Mouse (Mus musculus) frontal cortex, postnatal 14 days (tissue): ENCODE data around the gene Lmo4.

ENCODE experiments used
- DNase-seq, 2 experiments: peaks; one replicate each; pipeline ENCODE4 v3.0.0; 2022; ENCODE audit warnings: low spot score in 2 of 2

The Lmo4 gene

DNA sequence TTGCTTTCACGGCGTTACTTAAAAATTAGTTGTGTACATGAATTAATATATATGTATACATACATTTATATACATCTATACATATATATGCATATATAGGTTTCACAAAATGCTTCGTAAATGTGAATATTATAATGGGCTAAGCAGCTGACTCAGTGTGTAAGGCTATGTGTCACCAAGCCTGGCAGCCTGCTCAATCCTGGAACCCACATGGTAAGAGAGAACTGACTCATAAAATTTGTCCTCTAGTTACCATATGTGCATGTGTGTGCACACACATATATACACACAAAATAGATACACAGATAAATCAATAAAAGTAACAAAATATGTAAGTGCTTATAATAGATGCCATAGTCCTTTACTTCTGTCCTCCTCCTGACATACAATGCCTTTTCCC lies 56.8 kb downstream of the Lmo4 start:
- no peak for DNase-seq

DNA sequence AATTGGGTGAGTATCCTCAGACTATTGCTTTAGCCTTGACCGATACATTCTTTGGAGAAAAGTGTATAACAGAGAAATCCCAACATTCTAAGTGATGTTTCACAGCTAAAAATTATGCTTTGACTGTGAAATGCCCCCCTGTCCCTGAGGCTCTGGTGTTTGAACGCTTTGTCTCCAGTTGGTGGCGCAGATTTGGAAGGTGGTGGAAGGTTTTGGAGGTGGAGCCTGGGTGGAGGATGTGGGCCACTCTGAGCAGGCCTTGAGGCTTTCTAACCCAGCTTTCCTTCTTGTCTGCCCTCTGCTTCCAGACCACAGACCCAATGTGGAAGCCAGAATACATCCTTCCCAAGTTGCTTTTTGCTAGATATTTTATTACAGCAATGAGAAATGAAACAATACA lies 57.8 kb downstream of the Lmo4 start:
- no peak for DNase-seq

DNA sequence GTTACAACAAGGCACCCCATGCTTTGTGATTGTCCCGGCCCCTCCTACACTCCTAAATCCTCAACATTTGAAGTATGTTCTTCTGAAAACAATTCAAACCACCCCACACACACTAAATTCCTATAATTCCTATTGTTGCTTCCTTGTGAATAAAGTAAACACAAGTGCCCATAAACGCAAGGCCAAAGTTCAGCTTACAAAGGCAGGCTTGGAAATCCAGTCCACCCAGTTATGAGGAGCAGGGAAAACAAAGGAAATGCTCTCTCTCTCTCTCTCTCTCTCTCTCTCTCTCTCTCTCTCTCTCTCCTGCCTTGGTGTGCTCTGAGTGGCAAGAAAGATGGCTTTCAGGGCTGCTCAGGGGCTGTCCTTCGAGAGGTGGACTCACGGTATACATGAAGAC lies 61.0 kb downstream of the Lmo4 start:
- no peak for DNase-seq

DNA sequence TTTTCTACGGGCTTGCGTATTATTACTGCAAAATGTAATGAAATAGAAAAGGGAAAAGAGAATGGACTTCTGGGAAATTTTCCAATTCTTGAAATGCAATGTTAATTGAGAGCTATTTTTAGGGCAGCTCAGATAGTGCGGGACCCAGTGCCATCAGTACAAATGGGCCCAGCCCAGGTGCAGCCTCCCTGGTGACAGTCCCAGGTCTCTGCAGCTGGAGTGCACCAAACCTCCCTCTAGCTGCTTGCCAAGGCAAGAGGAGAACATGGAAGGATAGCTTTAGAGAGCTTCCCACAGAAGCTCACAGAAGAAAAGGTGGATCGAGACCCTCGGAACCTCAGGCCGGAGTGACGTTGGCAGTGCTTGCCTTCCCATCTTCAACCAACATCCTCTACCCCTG lies 62.1 kb downstream of the Lmo4 start:
- DNase-seq, result no peak

DNA sequence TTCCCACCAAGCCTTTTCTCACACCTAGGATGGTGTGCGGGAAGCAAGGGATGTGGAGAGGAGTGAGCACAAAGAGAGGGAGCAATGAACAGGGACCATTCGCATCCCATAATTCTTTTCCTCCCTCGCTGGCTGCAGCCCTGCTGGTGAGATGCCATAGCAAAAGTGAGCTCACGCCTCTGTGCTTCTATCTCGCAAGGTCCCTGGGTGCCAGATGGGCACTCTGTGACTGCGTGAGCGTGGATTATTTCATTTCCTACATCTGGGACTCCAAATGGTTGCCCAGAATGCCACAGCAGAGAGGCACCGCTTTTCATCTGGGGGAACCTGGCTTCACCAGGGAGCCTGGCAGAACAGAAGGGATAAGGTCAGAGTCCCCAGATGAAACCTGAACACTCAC lies 63.2 kb downstream of the Lmo4 start:
- DNase-seq, result peak; percentile 7 to 10

DNA sequence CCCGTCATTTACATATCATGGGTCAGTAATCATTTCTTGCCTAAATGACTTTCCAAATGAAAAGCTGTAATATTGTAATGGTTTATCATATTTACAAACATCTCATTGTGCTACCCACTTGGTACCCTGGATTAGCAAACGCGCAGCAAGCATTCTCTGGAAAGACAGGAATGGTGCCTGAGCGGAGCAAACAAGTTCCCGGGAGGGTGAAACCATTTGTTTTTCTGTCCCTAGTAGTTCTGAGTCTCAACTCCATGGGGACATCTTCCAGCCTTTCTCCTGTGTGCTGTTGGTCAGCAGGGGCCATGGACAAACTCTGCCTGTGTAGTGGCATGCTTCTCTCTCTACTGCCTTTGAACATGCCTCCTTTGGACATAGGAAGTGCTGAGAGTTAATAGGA lies 64.2 kb downstream of the Lmo4 start:
- no peak for DNase-seq

DNA sequence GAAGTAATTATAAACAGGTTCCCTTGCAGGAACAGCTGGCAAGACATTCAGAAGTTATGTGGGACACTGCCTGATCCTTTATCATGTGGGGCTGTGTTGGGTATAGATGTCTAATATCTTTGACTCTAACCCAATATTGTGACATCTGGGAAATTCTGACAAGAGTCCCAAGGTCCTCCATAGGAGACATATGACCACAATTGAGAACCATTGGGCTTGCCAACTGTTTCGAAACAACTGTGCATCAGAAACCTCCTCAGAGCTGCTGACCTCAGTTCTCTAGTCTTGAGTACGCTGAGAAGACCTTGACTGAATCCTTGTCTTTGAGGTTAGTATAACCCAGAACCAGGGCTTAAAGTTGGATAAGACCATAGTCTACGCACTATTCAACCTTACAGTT lies 66.4 kb downstream of the Lmo4 start:
- no peak for DNase-seq
